Mouse (Mus musculus): ENCODE measurements around the gene Syt13. TPM values are rescaled to one million over a fixed set of nuclear protein-coding genes. Genes with fewer than 3 reads are reported as not detected.

Gene Syt13
- polyA plus RNA-seq, 1 experiment from 2014 or later, result 8.9 TPM

DNA sequence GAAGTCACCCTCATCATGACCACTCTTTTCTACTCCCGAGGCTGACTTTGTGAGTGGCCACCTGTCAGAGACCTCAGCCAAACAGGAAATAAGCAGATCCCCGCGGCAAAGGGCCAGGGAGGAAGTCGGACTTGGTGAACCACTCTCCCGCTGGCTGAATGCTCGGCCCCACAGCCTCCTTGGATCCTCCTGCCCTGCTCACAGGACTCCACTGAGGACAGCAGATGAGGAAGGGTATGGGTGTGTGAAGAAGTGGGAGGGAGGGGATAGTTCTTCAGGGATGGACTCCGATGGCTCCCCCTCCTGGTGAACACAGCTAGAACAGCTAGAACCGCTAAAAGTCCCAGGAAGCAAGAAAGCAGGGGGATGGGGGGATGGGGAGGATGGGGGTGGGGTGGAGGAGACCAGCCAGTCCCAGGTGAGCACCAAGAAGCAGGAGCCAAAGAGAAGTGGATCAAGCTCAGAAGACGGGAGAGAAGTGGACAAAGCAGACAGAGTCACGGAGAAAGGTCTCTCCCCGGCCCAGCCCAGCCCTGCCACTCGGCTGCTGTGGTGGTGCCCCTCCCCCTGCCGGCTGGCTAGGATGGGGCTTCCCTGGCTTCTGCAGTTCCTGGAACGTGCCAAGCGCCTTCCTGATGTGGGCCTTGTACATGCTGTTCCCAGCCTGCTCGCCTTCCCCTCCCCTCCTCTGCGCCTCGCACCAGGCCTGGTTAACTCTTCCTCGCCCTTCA, 73.2 kb downstream of the Syt13 start:
- Histone ChIP-seq H3K9me3 (no peaks in the 10 kb centered on the region), H3K4me1 (peaks cover 22% of the 10 kb centered on the region), H3K27ac (peak overlapping the region; percentile 39; the same call in 1 of the 2 replicates), H3K27me3 (no peaks in the 10 kb centered on the region), H3K36me3 (peaks cover 86% of the 10 kb centered on the region), H3K4me2 (replicated peaks) (peak overlapping the region; percentile 43), H3K9ac (peak overlapping the region; percentile 55; the same call in 1 of the 2 replicates), H3K4me3 (no peak overlapping the region)
- 13% methylated on average over 19 of the region's 19 CpGs for WGBS
- peak; percentile 87 for ATAC-seq (ENCODE audit: low FRiP score, low read depth)

- peaks cover 22% of the 10 kb centered on the region for H3K4me1 ChIP-seq
- ATAC-seq (ENCODE audit: low FRiP score, low read depth), result no peak
- no peaks in the 10 kb centered on the region for H3K9me3 ChIP-seq
- no peak overlapping the region for H3K9ac ChIP-seq
- no peak overlapping the region for H3K27ac ChIP-seq
- H3K27me3 ChIP-seq, result no peaks in the 10 kb centered on the region
- no peak overlapping the region for H3K4me3 ChIP-seq
- H3K36me3 ChIP-seq, result peaks cover 79% of the 10 kb centered on the region
- 85% methylated on average over 9 of the region's 9 CpGs for WGBS
- H3K4me2 ChIP-seq (replicated peaks), result no peak overlapping the region
These were observed 74.7 kb downstream of the Syt13 start for GRCm38 (mm10) chr2:92989593-92989992.

DNA sequence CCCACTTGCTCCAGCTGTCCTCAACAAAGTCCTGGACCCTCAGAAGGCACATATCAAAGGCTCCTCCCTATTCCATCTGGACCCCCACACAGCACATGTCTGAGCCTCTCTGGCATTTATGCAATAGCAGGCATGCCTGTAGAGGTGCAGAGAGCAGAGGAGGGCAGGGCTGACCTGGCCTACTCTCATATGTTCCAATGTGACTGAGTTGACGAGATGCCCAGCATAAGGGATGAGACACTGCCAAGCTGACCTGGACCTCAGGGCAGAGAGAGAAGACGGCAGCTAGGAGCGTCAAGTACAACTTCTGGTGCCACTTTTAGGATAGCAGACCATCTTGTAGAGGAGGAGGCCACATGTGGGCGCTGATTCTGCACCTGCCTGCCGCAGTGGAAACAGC, 77.1 kb downstream of the Syt13 start:
- Histone ChIP-seq H3K9me3 (no peaks in the 10 kb centered on the region), H3K27ac (no peak overlapping the region), H3K36me3 (peaks cover 73% of the 10 kb centered on the region), H3K4me1 (peaks cover 22% of the 10 kb centered on the region), H3K9ac (no peak overlapping the region), H3K4me3 (no peak overlapping the region), H3K27me3 (no peaks in the 10 kb centered on the region), H3K4me2 (replicated peaks) (no peak overlapping the region)
- 90% methylated on average over 5 of the region's 5 CpGs for WGBS
- ATAC-seq (ENCODE audit: low FRiP score, low read depth), result no peak

- Histone ChIP-seq H3K4me3 (no peak overlapping the region), H3K9me3 (no peaks in the 10 kb centered on the region), H3K9ac (peak overlapping the region; percentile 54; the same call in 1 of the 2 replicates), H3K36me3 (peaks cover 63% of the 10 kb centered on the region), H3K4me2 (replicated peaks) (no peak overlapping the region), H3K4me1 (peaks cover 27% of the 10 kb centered on the region), H3K27ac (peak overlapping the region; percentile 65; the same call in 1 of the 2 replicates), H3K27me3 (no peaks in the 10 kb centered on the region)
- peak; percentile 80 for ATAC-seq (ENCODE audit: low FRiP score, low read depth)
- 7% methylated on average over 4 of the region's 4 CpGs for WGBS
These were observed 90.1 kb downstream of the Syt13 start for GRCm38 (mm10) chr2:93005028-93005427.

Other genes with a start within 250 kb of the Syt13 start
- 7.1 and 7.8 TPM in 2 replicates for gene Prdm11, start 131.1 kb downstream of the Syt13 start, polyA plus RNA-seq (2015; fragmentation: Nextera tagmentation; extraction: Ambion mirVana)